Mouse (Mus musculus) forebrain, embryonic 14.5 days (tissue): ENCODE data around the gene H2-DMa. TPM values are rescaled to one million over a fixed set of nuclear protein-coding genes. Genes with fewer than 3 reads are reported as not detected.

ENCODE experiments used
- ATAC-seq: fragments of 200-750 bp; cut with Nextera tagmentation; 2 replicates; pipeline ENCODE4 v1.8.0; 2017; ENCODE audit warnings: mild to moderate bottlenecking, moderate library complexity
- DNase-seq: peaks from one replicate; pipeline ENCODE4 v3.0.0-alpha.2; 2015; ENCODE audit warnings: low spot score
- H3K27ac ChIP-seq: fragments of 300-500 bp; sonication (generic); 2 replicates; pipeline ENCODE4 v1.5.1; 2014; ENCODE audit warnings: low read depth, mild to moderate bottlenecking, control low read depth, low read length, moderate library complexity
- H3K27me3 ChIP-seq: fragments of 300-500 bp; sonication (generic); replicated peaks from 2 replicates; pipeline ENCODE4 v1.6.1; 2014; ENCODE audit warnings: low read length, control low read depth, mixed read lengths; ENCODE audit not compliant: control insufficient read depth, insufficient read depth
- H3K36me3 ChIP-seq: fragments of 300-500 bp; sonication (generic); 2 replicates; pipeline ENCODE4 v1.6.1; 2014; ENCODE audit warnings: low read length, control low read depth; ENCODE audit not compliant: control insufficient read depth, insufficient read depth
- H3K4me1 ChIP-seq: fragments of 300-500 bp; sonication (generic); 2 replicates; pipeline ENCODE4 v1.6.1; 2014; ENCODE audit warnings: antibody characterized with exemption, low read length, control low read depth; ENCODE audit not compliant: control insufficient read depth, insufficient read depth
- H3K4me2 ChIP-seq: fragments of 300-500 bp; sonication (generic); 2 replicates; pipeline ENCODE4 v1.6.1; 2014; ENCODE audit warnings: mild to moderate bottlenecking, control low read depth, low read length
- H3K4me3 ChIP-seq: fragments of 300-500 bp; sonication (generic); 2 replicates; pipeline ENCODE4 v1.5.1; 2014; ENCODE audit warnings: low read depth, low read length, control low read depth
- H3K9ac ChIP-seq: fragments of 300-500 bp; sonication (generic); 2 replicates; pipeline ENCODE4 v1.6.1; 2014; ENCODE audit warnings: mild to moderate bottlenecking, low read length, control low read depth, moderate library complexity
- H3K9me3 ChIP-seq: fragments of 300-500 bp; sonication (generic); replicated peaks from 2 replicates; pipeline ENCODE4 v1.6.1; 2016; ENCODE audit warnings: low read length, control low read depth, mixed read lengths; ENCODE audit not compliant: control insufficient read depth
- WGBS: fragments of 180-500 bp; shearing (Covaris S2); extraction: QIAGEN DNeasy Blood & Tissue Kit; methylation state at CpG from one replicate; pipeline ENCODE4 v1.1.7; 2014; 5-methylcytosine and 5-hydroxymethylcytosine counted together
- polyA plus RNA-seq: library from polyadenylated mRNA; unstranded; fragments of >200 nt; fragmentation: Nextera tagmentation; extraction: Ambion mirVana; gene quantifications from 2 replicates; pipeline ENCODE4 v1.2.1, GENCODE M21; 2014

H2-DMa gene
- polyA plus RNA-seq, 1 experiment from 2014 or later: 11.6 TPM

DNA sequence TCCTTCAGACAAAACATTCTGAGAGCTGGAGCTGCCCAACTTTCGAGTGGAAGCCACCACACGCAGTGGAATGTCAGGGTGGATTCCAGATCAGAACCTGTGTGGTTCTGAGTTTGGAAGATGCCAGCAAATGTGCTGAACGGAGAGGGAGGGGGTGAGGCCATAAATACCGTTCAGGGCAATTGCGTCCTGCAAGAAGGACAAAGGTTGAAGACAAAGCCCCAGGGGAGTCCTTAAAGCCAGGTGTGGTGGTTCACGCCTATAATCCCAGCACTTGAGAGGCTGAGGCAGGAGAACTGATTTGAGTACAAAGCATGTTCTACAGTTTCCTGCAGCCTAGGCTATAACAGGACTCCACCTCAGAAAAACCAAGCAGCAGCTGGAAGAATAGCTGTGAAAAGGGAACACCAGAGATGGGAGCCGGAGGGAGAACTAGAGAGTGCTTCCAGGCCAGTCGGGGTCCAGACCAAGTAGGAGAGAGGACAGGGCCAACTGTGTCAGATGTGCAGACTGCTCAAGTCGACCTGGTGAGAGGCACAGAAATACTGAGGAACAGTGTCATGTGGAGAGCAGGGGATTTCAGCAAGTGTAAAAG, 7.6 kb downstream of the H2-DMa start:
- Histone ChIP-seq H3K4me1 (peaks cover 12% of the 10 kb centered on the region), H3K27ac (no peak overlapping the region), H3K4me2 (no peak overlapping the region), H3K36me3 (no peaks in the 10 kb centered on the region), H3K4me3 (no peak overlapping the region), H3K9me3 (no peaks in the 10 kb centered on the region), H3K27me3 (no peaks in the 10 kb centered on the region), H3K9ac (no peak overlapping the region)
- no peak for DNase-seq
- no peak for ATAC-seq
- WGBS: 61% methylated on average over 9 of the region's 9 CpGs

DNA sequence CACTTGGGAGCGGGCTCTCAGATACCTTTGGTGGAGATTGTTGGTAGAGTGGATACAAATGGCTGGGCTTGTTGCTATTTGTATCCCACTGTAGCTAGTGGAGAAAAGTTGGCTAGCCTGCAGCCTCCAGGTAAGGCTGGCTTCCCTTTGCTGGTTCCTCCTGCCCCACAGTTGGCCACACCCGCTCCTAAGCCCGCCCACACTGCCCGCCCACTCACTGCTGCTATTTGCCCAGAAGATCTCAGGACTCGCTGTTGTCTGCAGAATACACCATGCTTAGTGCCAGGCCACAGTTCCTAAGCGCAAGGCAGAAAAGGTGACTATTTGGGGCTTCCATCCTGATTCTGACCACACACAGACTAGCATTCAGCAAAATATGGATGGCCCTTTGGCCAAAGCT, 8.1 kb downstream of the H2-DMa start:
- H3K4me2 ChIP-seq: no peak overlapping the region
- H3K4me3 ChIP-seq: no peak overlapping the region
- no peak for ATAC-seq
- H3K9ac ChIP-seq: no peak overlapping the region
- no peak overlapping the region for H3K27ac ChIP-seq
- H3K36me3 ChIP-seq: no peaks in the 10 kb centered on the region
- DNase-seq: no peak
- H3K4me1 ChIP-seq: peaks cover 12% of the 10 kb centered on the region
- H3K27me3 ChIP-seq: no peaks in the 10 kb centered on the region
- 20% methylated on average over 6 of the region's 6 CpGs for WGBS
- H3K9me3 ChIP-seq: no peaks in the 10 kb centered on the region

DNA sequence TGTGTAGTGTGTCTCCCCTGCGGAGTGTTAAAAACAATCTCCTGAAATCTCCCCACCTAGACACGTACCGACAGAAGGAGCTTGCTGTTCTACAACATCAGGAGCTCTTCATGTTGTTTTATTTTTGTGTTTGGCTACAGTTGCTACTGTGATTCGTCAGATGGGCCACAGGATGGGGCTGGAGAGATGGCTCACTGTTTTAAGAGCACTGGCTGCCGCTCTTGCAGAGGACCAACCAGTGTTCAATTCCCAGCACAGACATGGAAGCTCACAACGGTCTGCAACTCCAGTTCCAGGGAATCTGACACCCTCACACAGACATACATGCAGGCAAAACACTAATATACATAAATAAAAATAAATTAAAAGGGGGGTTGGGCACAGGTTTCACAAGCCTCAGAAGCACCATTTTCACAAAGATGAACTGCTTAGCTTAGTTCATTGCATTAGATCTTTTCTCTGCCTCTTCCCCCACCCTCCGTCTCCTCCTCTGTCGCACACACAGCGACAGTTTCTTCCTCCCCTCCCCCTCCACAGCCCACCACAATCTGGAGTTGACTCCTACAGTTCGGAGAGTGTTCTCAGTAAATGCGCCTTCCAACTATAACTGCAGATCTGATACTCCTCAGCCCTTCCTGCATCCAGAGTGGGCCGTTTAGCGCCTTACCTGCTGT, 9.1 kb downstream of the H2-DMa start:
- H3K9ac ChIP-seq: peak overlapping the region; percentile 29; the same call in 1 of the 2 replicates

DNA sequence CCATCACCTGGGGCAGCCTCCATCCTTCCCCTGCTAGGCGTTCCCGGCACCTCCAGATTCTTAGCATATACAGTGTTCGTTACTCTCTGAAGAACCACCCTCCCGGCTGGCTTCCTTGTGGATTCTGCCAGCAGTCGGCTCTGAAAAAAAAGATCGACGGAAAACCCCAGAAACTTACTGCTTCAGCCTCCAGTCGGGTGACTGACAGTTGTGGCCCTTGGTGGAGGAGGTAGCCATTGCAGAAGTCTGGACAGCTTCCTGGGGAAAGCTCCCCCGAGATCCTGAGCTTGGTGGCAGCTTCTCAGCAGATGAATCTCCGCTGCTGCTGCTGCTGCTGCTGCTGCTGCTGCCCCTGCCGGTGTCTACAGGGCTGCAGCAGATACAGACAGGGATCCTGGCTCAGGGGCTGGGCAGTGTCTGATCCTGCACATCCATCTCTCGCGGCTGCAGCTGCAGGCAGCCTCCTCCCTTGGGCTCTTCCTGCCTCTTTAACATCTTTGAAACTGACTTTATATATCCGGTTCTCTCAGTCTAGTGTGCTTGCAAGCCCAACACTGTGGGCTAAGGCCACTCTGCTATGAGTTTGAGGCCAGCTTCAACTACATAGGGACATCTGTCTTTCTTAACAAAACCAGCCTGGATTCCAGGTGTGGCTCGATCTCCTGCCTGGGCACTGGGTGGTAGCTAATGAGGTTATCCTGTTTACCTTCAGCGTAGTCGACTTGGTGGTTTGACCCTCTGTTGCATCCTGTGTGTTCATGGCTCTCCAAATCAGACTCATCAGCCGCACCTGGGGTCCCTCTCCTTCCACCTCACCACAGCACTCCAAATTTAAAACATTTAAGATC, 9.8 kb downstream of the H2-DMa start:
- 23% methylated on average over 18 of the region's 18 CpGs for WGBS
- ATAC-seq (peak; percentile 27; the same call in 1 of the 2 replicates), DNase-seq (no peak)
- H3K36me3 ChIP-seq: no peaks in the 10 kb centered on the region
- H3K4me1 ChIP-seq: 0 out of 2 replicates have a peak, but pooled peaks cover 2% of the 10 kb centered on the region
- peak overlapping the region; percentile 35 for H3K4me2 ChIP-seq
- no peaks in the 10 kb centered on the region for H3K27me3 ChIP-seq
- H3K27ac ChIP-seq: peak overlapping the region; percentile 63
- peak overlapping the region; percentile 3; the same call in 1 of the 2 replicates for H3K4me3 ChIP-seq
- no peaks in the 10 kb centered on the region for H3K9me3 ChIP-seq
- peak overlapping the region; percentile 29; the same call in 1 of the 2 replicates for H3K9ac ChIP-seq

More for the DNA sequence above, 9.1 kb downstream of the H2-DMa start:
- Histone ChIP-seq H3K27me3 (no peaks in the 10 kb centered on the region), H3K4me1 (peaks cover 8% of the 10 kb centered on the region), H3K4me2 (peak overlapping the region; percentile 35), H3K4me3 (peak overlapping the region; percentile 3; the same call in 1 of the 2 replicates), H3K27ac (peak overlapping the region; percentile 63), H3K9me3 (no peaks in the 10 kb centered on the region), H3K36me3 (no peaks in the 10 kb centered on the region)
- ATAC-seq (peak; percentile 35; the same call in 1 of the 2 replicates), DNase-seq (peak; percentile 58)
- WGBS: 27% methylated on average over 13 of the region's 13 CpGs

DNA sequence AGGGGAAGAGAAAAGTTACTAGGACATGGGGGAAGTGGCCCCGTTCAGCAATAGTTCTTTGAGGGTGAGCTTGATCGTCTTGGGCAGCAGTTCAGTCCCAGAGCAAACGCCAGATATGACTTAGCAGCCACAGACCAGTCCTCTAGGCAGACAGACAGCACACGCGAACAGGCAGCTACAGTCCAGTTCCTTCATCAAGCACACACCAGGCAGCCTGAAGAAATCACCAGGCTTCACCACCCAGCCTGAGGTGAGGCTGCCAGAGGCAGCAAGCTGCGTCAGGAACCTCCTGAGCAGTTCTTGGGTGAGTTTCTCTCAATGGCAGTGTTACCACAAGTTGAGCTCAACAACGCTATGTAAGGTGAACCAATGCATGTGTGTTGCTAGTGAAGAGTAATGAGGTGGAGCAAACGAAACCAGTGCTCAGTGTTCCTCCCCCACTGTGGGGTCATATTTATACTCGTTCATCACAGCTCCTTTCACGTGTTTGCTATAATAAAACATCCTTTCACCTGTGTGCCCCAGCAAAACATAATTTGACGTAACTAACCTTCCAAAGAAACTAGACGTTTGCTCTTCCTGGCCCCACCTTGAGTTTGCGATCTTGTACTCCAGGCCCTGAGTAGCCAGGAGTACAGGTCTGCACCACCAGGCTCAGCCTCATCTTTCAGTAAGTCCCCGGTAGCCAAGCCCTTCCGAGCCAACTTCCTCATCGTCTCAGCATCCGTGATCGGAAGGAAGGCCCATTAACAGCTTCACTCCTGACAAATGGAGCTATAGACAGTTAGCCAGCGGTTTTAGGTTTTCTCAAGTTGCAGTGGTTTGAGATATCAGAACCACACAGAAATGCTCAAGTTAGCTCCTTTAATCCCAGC, 11.0 kb downstream of the H2-DMa start:
- no peak for DNase-seq
- Histone ChIP-seq H3K27ac (no peak overlapping the region), H3K9ac (no peak overlapping the region), H3K9me3 (no peaks in the 10 kb centered on the region), H3K4me2 (no peak overlapping the region), H3K4me3 (no peak overlapping the region), H3K36me3 (no peaks in the 10 kb centered on the region), H3K27me3 (no peaks in the 10 kb centered on the region), H3K4me1 (no peaks in the 10 kb centered on the region)
- WGBS: 85% methylated on average over 19 of the region's 19 CpGs
- no peak for ATAC-seq

DNA sequence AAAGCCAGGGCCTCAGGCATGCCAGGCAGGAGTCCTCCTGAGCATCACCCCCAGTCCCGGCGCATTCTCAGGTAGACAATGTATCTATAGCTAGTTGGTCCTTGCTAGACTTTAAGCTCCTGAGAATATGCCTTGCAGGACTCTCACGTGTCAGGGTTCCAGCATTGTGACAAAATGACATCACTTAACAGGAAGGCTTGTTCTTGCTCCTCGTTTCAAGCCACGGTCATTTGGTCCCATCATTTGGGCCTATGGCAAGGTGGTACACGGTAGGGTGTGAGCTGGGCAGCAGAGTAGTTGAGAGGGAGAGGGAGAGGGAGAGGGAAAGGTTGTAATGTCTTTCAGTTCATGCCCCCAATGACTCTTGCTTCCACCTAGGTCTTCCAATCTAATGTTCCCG, 12.6 kb downstream of the H2-DMa start:
- no peak for ATAC-seq
- Histone ChIP-seq H3K27ac (no peak overlapping the region), H3K4me1 (no peaks in the 10 kb centered on the region), H3K36me3 (no peaks in the 10 kb centered on the region), H3K4me2 (no peak overlapping the region), H3K27me3 (no peaks in the 10 kb centered on the region; the same call in 1 of the 2 replicates), H3K9ac (no peak overlapping the region), H3K9me3 (no peaks in the 10 kb centered on the region), H3K4me3 (no peak overlapping the region)
- DNase-seq: no peak
- WGBS: 74% methylated on average over 7 of the region's 7 CpGs

DNA sequence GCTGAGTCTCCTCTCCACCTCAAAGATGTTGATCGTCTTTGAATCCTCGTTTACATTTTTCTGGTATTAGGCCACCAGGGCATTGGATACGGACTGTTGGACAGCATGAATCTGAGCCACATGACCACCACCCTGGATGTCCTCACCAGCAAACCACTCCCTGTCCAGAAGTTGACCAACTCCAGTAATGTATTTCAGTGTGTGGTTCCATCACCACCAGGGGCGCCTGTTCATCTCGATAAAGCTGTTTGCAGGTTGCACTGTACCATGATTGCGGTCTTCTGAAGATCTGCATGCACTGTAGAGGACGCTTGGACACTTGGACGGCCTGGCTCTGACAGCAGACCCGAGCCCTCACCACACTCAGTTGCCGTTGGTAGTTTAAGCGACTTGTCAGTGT, 13.9 kb downstream of the H2-DMa start:
- no peaks in the 10 kb centered on the region for H3K4me1 ChIP-seq
- H3K27me3 ChIP-seq: peaks cover 9% of the 10 kb centered on the region
- H3K9me3 ChIP-seq: no peaks in the 10 kb centered on the region
- DNase-seq (no peak), ATAC-seq (no peak)
- no peak overlapping the region for H3K4me3 ChIP-seq
- H3K9ac ChIP-seq: no peak overlapping the region
- H3K4me2 ChIP-seq: no peak overlapping the region
- 79% methylated on average over 11 of the region's 11 CpGs for WGBS
- H3K36me3 ChIP-seq: no peaks in the 10 kb centered on the region
- no peak overlapping the region for H3K27ac ChIP-seq

DNA sequence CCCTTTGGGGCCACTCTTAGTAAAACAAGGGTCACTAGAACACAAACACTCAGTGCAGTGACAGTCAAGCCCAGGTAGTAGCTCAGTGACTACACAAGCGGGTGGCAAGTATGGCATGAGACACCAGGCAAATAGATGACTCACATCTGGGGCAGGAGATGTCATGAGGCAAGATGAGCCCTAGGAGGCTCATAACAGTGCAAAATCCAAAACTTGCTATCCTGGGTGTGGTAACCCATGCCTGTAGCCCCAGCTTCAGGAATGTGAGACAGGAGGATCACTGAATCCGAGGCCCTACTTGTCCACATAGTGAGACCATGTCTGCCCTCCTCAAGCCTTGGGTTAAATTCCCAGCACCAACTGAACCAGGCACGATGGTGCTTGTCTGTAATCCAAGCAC, 15.1 kb downstream of the H2-DMa start:
- DNase-seq: no peak
- no peaks in the 10 kb centered on the region for H3K36me3 ChIP-seq
- no peak overlapping the region for H3K9ac ChIP-seq
- 89% methylated on average over 3 of the region's 3 CpGs for WGBS
- H3K4me3 ChIP-seq: no peak overlapping the region
- H3K4me1 ChIP-seq: no peaks in the 10 kb centered on the region
- no peak overlapping the region for H3K4me2 ChIP-seq
- no peak overlapping the region for H3K27ac ChIP-seq
- peaks cover 21% of the 10 kb centered on the region for H3K27me3 ChIP-seq
- ATAC-seq: no peak
- no peaks in the 10 kb centered on the region for H3K9me3 ChIP-seq
